Mouse (Mus musculus) liver, adult 2 months (tissue): ENCODE results near the gene Ncam1.

Experiments
- CTCF ChIP-seq: fragments of 200-500 bp; IDR thresholded peaks from 2 replicates; pipeline ENCODE4 v1.5.1; 2011; ENCODE audit warnings: low read depth, low read length, control low read depth
- POLR2A ChIP-seq: fragments of 200-500 bp; IDR thresholded peaks from 2 replicates; pipeline ENCODE4 v1.6.1; 2011; ENCODE audit warnings: low read length, control low read depth; ENCODE audit not compliant: insufficient read depth; ENCODE audit errors: extremely low read depth

DNA sequence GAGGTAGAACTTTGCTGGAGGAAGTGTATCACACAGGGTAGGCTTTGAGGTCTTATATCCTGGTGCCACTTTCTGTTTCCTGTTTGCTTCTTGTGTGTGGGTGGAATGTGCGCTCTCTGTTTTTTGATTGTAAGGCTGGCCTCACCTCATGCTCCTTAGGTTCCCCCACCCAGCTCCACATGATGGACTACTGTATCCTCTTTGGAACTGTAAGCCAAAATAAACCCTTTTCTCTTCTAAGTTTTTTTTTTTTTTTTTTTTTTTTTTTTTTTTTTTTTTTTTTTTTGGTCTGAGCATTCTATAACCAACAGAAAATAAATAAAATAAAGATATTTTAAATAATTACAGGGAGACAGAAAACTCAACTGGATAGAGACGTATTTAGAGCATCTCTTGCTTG is 239.8 kb downstream of the Ncam1 start:
- TF ChIP-seq CTCF (no peak), POLR2A (no peak)
